Mouse (Mus musculus): ENCODE measurements at regions not wholly inside any gene's neighbourhood (a gene's known extent, or its start where the extent isn't known, plus 50 kb on each side); places are given as distances from the start of the nearest gene placed in this dataset.

DNA sequence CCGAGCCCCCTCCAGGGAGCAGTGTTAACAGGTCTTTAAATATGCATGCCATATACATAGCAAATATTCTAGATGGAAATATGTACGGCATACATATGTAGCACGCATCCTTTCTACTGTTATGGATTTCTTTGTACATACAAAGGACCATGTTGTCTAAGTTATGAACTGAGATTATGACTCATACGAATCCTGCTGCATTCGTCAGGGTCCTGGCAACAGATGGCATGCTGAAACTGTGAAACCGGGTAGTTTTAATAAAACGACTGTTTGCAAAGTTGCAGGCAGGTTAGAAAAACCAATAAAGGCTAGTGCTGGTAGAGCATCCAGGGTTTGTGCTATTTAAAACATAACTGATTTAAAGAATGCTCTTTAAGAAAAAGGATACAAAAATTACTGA is 88.8 kb upstream of the Tlk1 start:
- peak in 1 of 2 experiments; percentile 61 for DNase-seq (ENCODE audit: extremely low spot score in 1 of 2, low spot score in 1 of 2)

DNA sequence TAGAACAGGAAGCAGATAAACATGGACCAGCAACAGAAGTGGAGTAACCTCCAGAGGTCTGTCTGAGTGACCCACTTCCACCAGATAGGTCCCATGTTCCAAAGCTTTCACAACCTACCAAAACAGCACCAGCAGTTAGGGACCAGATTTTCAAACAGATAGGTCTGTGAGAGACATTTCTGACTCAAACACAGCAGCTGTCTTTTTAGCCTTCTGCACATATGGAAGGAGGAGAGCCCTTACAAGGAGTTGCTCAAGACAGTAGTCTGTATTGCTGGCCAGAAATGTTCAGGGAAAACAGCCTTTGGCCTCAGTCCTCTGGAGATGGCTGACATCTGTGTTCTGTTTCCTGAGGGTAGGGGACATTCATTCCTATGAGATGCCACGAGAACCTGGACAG is 83.9 kb upstream of the Tlk1 start:
- no peak for DNase-seq (ENCODE audit: extremely low spot score in 1 of 2, low spot score in 1 of 2)

DNA sequence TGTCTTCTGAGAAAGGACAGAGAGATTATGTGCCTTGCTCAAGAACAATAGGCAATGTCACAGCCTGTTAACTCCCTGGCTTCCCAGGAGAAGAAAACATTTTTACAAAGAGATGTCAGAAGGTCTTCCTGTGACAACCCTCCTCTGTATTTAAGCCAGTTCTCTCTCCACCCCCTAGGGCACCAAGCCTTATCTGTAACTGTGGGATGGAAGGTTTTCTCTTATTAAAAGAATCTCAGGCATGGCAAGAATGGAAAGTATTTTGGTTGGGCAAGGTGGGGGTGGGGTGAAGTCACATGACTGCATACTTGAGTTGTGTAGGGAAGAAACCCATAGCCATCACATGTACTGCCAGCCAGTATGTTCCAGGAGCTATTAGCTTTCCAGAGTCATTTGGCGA is 83.1 kb upstream of the Tlk1 start:
- DNase-seq (ENCODE audit: extremely low spot score in 1 of 2, low spot score in 1 of 2), result no peak

DNA sequence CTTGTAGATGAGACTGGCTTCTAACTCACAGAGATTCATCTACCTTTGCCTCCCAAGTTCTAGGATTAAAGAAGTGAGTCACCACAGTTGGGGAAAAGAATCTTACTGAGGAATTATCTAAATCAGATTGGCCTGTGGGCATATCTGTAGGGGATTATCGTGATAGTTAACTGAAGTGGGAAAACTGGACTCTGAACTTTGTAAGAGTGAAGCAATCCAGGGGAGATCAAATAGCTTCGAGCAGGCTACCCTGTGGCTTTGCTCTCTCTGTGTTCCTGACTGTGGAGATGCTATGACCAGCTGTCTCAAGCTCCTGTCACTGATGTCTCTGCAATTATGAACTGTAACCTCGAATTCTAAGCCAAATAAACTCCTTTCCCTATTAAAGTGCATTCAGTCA is 80.7 kb upstream of the Tlk1 start:
- no peak for DNase-seq (ENCODE audit: extremely low spot score in 1 of 2, low spot score in 1 of 2)

DNA sequence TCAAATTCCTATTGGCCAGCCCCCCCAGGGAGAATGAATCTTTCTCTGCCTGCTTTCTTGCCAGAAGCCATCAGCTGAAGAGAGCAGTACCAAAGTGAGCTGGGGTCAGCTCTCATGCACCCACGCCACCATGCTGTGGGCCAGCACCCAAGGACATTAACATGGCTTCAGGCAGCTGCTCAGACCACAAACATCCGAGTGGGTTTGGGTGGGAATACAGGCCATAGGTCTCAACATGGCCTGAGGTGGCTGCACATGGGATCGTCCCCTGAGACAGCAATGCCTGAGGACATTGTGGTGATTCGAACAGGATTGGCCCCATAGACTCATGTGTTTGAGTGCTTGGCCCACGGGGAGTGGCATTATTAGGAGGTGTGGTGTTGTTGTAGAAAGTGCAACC is 78.9 kb upstream of the Tlk1 start:
- DNase-seq (ENCODE audit: extremely low spot score in 1 of 2, low spot score in 1 of 2), result no peak

DNA sequence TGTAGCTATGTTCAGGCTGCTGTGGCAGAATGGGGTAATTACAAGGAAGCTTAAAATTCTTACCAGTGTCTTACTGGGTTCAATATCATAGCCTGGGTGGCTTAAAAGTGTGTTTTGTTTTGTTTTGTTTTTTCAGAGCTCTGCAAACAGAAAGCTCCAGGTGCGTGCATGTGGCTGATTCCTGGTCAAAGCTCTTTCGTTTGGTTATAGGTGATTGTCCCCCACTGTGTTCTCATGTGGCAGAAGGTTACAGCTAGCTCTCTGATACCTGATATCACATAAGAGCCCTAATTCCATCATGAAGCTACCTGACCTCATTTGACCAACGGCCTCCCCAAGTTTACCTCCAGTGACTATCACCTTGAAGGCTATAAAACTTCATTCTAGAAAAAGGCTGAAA is 76.7 kb upstream of the Tlk1 start:
- no peak for DNase-seq (ENCODE audit: extremely low spot score in 1 of 2, low spot score in 1 of 2)

DNA sequence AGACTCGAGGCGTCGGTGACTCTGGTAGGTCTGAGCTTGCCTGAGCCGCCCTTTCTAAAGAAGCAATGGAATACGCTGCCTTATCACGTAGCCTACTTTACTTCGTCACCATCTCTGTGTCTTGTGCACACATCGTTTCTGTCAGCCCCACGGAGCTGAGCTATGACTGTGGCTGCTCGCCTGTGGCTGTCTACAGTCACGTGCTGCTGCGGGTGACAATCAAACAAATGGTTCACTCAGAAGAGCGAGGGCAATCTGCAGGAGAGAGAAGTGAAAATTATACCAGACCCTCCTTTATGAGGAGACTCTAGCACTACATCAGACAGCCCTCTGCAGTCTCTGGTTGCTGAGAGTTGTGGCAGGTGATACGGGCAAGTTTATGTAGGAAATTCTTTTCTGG is 76.0 kb upstream of the Tlk1 start:
- peak in 1 of 2 experiments; percentile 59 for DNase-seq (ENCODE audit: extremely low spot score in 1 of 2, low spot score in 1 of 2)

DNA sequence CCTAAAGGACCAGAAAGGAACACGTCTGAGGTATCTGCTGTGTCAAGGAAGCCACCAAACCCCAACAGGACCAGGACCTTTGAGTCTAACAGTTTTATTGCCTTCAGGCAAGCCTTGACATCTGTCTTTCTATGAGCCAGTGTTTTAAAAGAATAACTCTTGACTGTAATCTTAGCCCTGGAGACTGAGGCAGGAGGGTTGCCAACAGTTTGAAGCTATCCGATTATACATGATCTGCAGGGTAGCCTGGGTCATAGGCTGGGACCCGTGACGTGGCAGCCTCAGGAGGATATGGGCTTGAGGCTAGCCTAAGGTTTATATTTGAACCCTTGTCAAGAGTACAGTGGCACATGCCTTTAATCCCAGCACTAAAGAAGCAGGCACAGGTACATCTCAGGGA is 73.5 kb upstream of the Tlk1 start:
- DNase-seq (ENCODE audit: extremely low spot score in 1 of 2, low spot score in 1 of 2), result no peak

DNA sequence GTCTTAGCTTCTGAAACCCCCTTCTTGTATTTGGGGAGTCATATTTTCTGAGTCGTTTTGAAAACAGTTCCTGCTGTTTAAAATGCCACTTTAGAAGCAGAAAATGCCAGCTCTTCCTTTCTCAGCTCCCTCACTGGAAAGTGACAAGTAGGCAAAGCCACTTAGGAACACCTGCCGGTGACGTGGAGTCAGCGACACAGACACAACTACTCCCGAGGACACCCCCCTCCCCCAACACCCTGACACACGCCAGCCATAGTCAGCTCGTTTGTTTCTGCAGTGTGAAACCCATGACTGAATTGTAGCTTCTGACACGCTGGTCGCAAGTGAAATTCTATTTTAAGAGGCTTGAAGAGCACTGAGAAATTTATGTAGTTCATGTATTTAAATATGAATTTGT is 72.9 kb upstream of the Tlk1 start:
- DNase-seq (ENCODE audit: extremely low spot score in 1 of 2, low spot score in 1 of 2), result peak; percentile 54 to 67

DNA sequence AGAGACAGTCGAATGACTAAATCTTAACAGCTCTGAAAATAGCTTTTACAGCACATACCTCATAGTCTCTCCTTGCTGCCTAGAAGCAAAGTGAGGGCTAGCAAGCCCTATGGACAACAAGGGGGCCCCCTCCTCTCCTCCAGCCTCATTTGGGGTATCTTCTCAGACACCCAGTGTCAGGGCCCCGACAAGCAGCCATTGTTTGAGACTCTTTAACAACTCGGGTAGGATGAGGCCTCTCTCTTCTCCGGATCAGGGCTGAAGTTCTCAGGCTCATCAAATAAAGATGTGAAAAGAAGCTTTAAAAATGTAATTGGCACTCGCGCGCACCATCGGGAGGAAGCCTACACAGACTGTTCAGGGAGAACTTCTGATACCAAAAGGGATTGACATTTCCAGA is 71.8 kb upstream of the Tlk1 start:
- peak in 1 of 2 experiments; percentile 33 for DNase-seq (ENCODE audit: extremely low spot score in 1 of 2, low spot score in 1 of 2)

DNA sequence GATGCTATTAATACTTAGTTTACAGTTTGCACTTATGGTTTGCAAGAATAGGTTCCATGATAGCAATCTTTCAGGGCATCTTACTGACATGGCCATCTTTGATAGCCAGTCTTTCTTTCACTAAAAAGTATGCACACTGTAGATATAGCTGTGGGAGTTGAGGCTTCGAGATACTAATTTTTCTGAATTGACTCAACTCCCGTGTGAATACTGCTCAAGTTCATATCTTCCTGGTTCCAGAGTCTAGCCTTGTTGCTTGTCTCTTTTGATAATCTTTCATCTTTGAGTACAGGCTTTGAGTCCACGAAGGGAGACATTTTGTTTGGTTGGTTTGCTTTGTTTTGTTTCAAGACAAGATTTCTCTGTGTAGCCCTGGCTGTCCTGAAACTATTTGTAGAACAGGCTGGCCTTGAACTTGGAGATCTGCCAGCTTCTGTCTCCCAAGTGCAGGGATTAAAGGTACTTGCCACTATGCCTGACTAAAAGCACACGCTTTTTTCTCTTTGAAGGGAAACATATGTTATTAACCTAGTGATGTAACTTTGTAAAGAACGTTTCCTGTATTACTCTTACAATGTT is 64.1 kb upstream of the Tlk1 start:
- no peak for DNase-seq (ENCODE audit: extremely low spot score in 1 of 2, low spot score in 1 of 2)

DNA sequence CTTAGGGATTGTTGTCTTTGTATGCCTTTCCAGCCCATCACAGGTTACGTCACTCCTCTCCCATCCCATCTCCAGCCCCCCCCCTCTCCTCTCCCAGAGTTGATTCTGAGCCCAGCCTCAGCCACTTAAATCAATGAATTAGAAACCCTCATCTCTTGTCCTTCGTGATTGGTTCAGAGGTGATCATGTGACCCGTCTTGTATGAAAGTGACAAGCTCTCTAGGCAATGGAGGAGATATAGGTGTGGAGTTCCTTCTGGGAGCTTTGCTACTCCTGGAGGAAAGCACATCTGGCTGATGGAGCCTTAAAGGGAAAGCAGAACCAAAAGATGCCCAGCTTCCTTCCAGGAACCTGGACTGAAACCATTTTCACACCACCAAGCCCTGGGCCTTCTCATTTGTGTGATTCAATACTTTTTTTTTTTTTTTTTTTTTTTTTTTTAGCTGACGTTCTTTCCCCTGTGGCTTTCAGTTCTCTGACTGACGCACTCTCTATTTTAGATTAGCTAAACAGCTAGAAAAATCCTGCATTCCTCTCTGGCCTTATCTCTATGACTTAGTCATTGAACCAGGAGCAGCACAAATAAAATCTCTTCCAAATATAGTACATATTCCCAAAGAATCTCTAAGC is 63.4 kb upstream of the Tlk1 start:
- no peak for DNase-seq (ENCODE audit: extremely low spot score in 1 of 2, low spot score in 1 of 2)

DNA sequence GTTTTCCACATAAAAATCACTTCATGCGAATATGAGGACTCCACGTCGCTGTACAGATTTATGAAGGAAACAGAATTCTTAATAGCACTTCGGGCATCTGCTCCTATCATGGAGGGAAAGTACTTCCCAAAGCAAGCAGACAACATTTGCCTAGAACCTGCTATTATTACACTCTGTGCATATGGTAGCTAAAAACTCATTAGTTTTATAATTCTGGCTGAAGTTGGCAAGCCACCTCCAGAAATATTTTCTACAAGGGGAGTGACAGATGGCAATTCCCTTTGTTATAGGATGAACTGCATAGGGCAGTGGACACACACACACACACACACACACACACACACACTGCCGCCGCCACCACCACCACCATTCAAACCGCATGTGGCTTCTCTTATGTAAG is 61.3 kb upstream of the Tlk1 start:
- DNase-seq (ENCODE audit: extremely low spot score in 1 of 2, low spot score in 1 of 2), result peak in 1 of 2 experiments; percentile 58

DNA sequence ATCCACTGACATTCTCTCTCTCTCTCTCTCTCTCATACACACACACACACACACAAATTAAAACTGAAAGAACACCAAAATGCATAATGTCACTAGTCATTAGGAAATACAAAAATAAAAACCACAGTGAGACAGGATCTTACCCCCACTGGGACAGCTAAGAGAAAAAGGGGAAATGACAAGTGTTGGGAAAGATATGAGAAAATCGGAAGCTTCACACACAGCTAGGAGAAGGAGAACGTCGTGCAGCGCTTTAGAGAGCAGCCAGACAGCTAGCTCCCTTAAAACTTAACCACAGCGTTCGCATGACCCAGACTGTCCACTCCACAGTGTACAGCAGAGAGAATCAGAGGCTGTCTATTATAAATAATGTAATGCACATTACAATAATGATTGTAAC is 60.1 kb upstream of the Tlk1 start:
- DNase-seq (ENCODE audit: extremely low spot score in 1 of 2, low spot score in 1 of 2), result no peak

DNA sequence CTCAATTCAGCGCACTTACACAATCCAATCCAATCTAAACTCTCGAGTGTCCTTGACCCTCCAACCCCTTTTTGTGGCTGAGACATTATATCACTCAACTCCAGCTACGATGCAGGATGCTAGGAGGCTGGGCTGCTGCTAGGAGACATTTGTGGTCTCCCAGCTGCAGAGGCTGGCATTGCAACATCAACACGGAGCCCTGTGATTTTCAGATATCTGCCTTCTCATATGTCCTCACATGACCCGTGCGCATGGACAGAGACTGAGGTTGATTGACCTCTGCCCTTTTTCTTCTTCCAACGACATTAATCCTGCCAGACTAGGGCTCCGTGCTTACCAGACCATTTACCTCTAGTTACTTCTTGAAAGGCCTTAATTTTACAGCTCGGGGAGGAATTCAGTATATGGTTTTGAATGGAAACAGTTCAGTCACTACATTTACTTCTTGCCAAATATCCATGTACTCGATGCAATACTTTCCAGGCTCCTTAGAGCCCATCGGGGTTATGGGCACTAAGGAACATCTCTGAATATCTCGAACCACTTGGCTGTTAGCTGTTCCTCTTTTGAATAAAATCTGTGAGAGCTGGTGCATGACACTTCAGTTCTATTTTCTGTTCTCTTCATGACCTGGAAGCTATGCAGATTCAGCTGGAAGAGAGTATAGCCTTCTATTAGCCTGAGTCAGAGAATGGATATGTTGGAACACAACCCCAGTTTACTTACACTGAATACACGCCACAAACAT is 52.0 kb upstream of the Tlk1 start:
- no peak for DNase-seq (ENCODE audit: extremely low spot score in 1 of 2, low spot score in 1 of 2)

DNA sequence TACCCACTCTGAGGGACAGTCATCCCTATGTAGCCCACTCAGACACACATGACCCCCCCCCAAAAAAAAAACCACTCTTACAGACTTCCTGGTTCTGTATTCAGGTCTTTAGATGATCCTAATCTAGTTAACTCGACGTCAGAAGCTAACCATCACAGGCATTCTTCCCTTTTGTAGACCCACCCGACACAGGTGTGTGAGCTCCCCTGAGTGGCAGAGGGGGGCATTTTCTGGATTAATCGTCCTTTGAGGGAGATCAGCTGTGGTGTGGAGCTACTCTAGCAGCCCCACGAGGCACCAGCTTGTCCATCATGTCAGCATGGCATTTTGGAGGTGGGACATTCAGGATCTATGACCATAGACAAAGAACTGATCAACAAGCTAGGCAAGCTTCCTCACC is 50.7 kb upstream of the Tlk1 start:
- DNase-seq (ENCODE audit: extremely low spot score in 1 of 2, low spot score in 1 of 2), result no peak
